Mouse (Mus musculus): ENCODE measurements around the gene Efcab6. TPM values are rescaled to one million over a fixed set of nuclear protein-coding genes. Genes with fewer than 3 reads are reported as not detected.

Gene Efcab6
- polyA plus RNA-seq, 1 experiment, result not detected

DNA sequence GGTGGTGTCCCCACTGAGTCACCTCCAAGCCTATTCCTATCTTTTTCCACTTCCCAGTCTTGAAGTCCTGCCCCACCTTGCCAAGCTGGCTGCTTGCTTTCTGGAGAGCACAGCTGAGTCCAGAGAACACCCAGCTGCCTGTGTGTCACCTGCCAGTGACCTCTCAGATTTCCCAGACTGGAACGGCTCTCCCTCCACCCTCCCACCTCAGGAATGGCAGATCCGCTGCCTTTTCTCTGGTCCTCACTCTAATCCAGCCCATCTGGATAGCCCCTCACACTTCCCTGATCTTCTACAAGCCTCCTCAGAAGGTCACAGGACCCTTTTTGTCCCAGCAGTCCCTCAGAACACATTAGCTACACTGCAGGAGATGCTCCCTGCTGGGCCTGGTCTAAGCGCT is 73.7 kb downstream of the Efcab6 start:
- H3K27me3 ChIP-seq (replicated peaks), result peaks cover 8% of the 10 kb centered on the region
- H3K9me3 ChIP-seq, result peaks cover 12% of the 10 kb centered on the region
- TF ChIP-seq FLI1 (IDR thresholded peaks at IDR 0.05; ENCODE audit: low read length), result no peak
- no peak for TF ChIP-seq GATA1 (IDR thresholded peaks at IDR 0.05; ENCODE audit: borderline replicate concordance, low read length)
- no peaks in the 10 kb centered on the region for H3K4me1 ChIP-seq
- H3K4me3 ChIP-seq (replicated peaks), result no peak overlapping the region
- H3K36me3 ChIP-seq (replicated peaks; ENCODE audit: low read length), result no peaks in the 10 kb centered on the region

DNA sequence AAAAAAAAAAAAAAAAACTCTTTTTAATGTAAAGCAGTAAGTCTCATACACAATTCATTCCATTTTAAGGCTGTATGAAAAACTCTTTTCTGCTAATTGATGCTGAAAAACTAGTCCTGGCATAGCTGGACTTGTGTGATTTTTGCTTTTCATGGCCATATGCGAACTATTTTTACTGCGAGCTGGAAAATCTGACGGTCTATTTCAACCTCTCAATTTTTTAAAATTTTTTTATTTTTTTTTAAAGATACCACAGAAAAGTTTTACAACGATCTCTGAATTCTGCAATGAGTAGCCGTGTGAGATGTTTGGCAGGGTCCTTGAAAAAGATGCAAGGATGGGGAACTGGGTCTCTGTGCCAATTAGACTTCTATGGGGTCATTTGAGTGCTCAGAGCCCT is 75.9 kb downstream of the Efcab6 start:
- Histone ChIP-seq H3K4me3 (replicated peaks) (no peak overlapping the region), H3K27me3 (replicated peaks) (peaks cover 8% of the 10 kb centered on the region), H3K9me3 (peaks cover 12% of the 10 kb centered on the region), H3K36me3 (replicated peaks; ENCODE audit: low read length) (no peaks in the 10 kb centered on the region), H3K4me1 (no peaks in the 10 kb centered on the region)
- TF ChIP-seq FLI1 (IDR thresholded peaks at IDR 0.05; ENCODE audit: low read length) (no peak), GATA1 (IDR thresholded peaks at IDR 0.05; ENCODE audit: borderline replicate concordance, low read length) (no peak)

DNA sequence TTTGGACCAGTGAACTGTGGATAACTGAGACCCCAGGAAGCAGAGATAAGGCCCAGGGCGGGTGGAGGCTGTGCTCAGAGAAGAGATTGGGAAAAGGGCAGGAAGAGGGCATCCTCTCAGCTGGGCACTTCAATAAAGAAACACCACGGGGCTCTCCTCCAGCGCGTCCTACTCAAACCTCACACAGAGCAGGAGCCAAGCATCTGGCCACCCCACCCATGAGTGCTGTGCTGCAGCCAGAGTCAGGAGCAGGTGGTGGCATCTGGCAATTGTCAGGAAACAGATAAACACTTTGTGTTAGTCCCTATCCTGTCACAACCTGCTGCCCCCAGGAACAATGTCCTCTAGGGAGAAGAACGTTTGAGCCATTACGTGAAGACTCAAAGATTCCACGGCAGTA is 77.1 kb downstream of the Efcab6 start:
- TF ChIP-seq GATA1 (IDR thresholded peaks at IDR 0.05; ENCODE audit: borderline replicate concordance, low read length) (no peak), FLI1 (IDR thresholded peaks at IDR 0.05; ENCODE audit: low read length) (no peak)
- peaks cover 7% of the 10 kb centered on the region for H3K27me3 ChIP-seq (replicated peaks)
- no peaks in the 10 kb centered on the region for H3K36me3 ChIP-seq (replicated peaks; ENCODE audit: low read length)
- no peaks in the 10 kb centered on the region for H3K4me1 ChIP-seq
- H3K9me3 ChIP-seq, result peaks cover 7% of the 10 kb centered on the region
- H3K4me3 ChIP-seq (replicated peaks), result no peak overlapping the region

DNA sequence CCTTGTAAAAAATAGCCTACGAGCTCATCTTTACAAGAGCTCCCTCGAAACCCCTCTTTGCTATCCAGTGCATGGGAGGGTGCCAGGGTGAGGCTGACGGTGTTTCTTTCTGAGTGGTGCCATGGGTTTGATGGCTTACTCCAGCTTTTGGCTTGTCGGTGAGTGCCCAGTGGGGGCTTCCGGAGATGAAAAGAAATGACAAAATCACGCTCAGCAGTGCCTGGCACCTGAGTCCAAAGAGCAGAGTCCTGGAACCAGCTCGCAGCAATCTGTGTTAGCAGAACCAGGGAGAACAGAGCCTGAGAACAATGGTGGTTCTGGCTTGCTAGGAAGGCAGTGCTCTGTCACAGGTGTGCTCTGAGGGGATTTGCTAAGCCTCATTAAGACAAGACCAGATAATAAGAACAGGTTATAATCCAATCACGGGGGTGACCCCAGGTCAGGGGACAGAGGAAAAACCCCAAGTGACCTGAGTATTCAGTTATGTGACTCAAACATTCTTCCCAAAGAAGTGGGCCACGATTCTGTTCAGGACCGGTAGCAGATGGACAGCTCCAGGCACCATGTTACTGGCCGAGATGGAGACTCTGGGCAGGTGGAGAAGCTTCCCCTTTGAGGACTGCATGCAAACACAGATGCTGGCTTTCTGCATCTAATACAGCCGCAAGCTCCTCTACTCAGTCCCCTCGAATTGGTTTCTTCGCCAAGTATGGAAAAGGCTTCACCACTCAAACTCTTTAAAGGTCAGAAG is 82.8 kb downstream of the Efcab6 start:
- no peaks in the 10 kb centered on the region for H3K9me3 ChIP-seq
- no peaks in the 10 kb centered on the region for H3K27me3 ChIP-seq (replicated peaks)
- no peak for TF ChIP-seq FLI1 (IDR thresholded peaks at IDR 0.05; ENCODE audit: low read length)
- TF ChIP-seq GATA1 (IDR thresholded peaks at IDR 0.05; ENCODE audit: borderline replicate concordance, low read length), result no peak

DNA sequence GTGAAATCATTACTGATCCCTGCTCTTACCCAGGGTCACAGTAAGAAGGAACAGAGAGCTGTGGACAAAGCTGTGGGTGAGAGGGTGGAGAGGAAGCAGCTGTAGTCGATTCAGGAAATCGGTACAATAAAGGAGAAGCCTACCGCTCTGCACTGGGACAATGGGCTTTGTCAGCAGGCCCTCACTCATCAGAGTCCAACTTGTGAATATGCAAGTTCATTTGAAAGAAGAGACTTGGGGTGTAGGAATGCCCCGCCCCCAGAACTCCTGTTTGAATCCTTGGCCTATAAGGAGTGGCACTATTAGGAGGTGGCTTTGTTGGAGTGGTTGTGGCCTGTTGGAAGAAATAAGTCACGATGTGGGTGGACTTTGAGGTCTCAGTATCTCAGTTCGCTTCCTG is 86.3 kb downstream of the Efcab6 start:
- Histone ChIP-seq H3K36me3 (replicated peaks; ENCODE audit: low read length) (no peaks in the 10 kb centered on the region), H3K4me3 (replicated peaks) (no peak overlapping the region)
- TF ChIP-seq FLI1 (IDR thresholded peaks at IDR 0.05; ENCODE audit: low read length) (no peak), GATA1 (IDR thresholded peaks at IDR 0.05; ENCODE audit: borderline replicate concordance, low read length) (no peak)

More for the DNA sequence above, 82.8 kb downstream of the Efcab6 start:
- Histone ChIP-seq H3K36me3 (replicated peaks; ENCODE audit: low read length) (no peaks in the 10 kb centered on the region), H3K4me1 (no peaks in the 10 kb centered on the region), H3K4me3 (replicated peaks) (no peak overlapping the region)

DNA sequence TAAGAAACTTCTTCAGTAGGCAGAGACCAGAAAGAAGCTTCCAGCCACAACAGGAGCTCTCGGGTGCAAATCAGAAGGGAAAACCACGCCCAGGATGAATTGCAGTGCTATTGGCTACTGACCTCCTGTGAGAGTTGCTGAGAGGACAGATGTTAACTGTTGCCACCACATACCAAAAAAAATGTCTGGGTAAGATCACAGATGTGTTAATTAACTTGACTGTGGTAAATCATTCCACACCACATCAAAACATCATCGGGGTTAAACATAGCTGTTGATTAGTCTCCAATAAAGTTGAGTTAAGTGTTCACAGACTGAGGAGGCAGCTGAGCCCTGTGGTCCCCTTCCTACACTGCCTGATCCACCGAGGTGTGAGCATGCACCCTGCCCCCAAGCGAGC is 88.1 kb downstream of the Efcab6 start:
- TF ChIP-seq FLI1 (IDR thresholded peaks at IDR 0.05; ENCODE audit: low read length) (no peak), GATA1 (IDR thresholded peaks at IDR 0.05; ENCODE audit: borderline replicate concordance, low read length) (no peak)
- H3K9me3 ChIP-seq, result no peaks in the 10 kb centered on the region
- H3K4me3 ChIP-seq (replicated peaks), result no peak overlapping the region
- H3K27me3 ChIP-seq (replicated peaks), result peaks cover 9% of the 10 kb centered on the region
- H3K4me1 ChIP-seq, result no peaks in the 10 kb centered on the region
- H3K36me3 ChIP-seq (replicated peaks; ENCODE audit: low read length), result no peaks in the 10 kb centered on the region

More for the DNA sequence above, 86.3 kb downstream of the Efcab6 start:
- Histone ChIP-seq H3K4me1 (no peaks in the 10 kb centered on the region), H3K27me3 (replicated peaks) (peaks cover 5% of the 10 kb centered on the region), H3K9me3 (no peaks in the 10 kb centered on the region)

DNA sequence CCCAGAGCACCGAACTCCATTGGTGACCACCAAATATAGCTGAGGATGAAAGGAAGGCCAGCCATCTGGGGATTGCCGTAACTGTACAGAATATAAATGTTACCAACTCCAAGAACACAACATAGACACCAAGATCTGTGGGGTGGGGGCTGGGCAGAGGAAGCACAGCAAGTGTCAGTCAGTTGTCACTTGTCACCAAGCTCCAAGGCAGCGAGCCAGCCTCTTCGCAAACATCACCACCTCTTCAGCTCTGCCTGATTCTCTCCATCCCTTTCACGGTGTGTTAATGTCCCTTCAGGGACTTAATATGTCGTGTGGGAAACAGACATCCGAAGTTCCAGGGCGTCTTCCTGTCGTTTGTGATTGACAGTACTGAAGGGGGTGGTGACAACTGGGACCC is 93.0 kb downstream of the Efcab6 start:
- TF ChIP-seq GATA1 (IDR thresholded peaks at IDR 0.05; ENCODE audit: borderline replicate concordance, low read length) (no peak), FLI1 (IDR thresholded peaks at IDR 0.05; ENCODE audit: low read length) (no peak)

DNA sequence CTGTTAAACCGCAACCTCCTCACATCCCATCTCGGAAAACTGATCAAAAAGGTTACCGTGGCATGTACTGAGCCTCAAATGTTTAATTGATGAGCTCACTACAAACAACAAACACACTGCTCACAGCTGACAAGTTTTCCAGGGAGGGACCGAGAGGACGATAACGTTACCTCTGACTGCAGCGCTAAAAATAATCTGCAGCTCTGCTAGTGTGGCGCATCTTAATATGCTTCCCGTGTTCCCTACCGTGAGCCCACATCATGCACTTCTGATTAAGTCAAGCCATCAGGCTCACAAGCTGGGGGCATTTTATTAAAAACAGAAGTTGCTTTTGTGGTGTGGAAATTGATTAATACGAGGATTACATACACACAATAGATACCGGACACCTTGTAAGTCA is 97.4 kb downstream of the Efcab6 start:
- TF ChIP-seq FLI1 (IDR thresholded peaks at IDR 0.05; ENCODE audit: low read length) (no peak), GATA1 (IDR thresholded peaks at IDR 0.05; ENCODE audit: borderline replicate concordance, low read length) (no peak)
- no peaks in the 10 kb centered on the region for H3K36me3 ChIP-seq (replicated peaks; ENCODE audit: low read length)
- H3K4me3 ChIP-seq (replicated peaks), result no peak overlapping the region
- H3K27me3 ChIP-seq (replicated peaks), result peaks cover 17% of the 10 kb centered on the region
- H3K9me3 ChIP-seq, result no peaks in the 10 kb centered on the region
- H3K4me1 ChIP-seq, result peaks cover 10% of the 10 kb centered on the region; the same call in 1 of the 2 replicates

More for the DNA sequence above, 93.0 kb downstream of the Efcab6 start:
- H3K4me3 ChIP-seq (replicated peaks), result no peak overlapping the region
- no peaks in the 10 kb centered on the region for H3K36me3 ChIP-seq (replicated peaks; ENCODE audit: low read length)
- no peaks in the 10 kb centered on the region for H3K9me3 ChIP-seq
- peaks cover 25% of the 10 kb centered on the region for H3K27me3 ChIP-seq (replicated peaks)
- H3K4me1 ChIP-seq, result peaks cover 10% of the 10 kb centered on the region; the same call in 1 of the 2 replicates

DNA sequence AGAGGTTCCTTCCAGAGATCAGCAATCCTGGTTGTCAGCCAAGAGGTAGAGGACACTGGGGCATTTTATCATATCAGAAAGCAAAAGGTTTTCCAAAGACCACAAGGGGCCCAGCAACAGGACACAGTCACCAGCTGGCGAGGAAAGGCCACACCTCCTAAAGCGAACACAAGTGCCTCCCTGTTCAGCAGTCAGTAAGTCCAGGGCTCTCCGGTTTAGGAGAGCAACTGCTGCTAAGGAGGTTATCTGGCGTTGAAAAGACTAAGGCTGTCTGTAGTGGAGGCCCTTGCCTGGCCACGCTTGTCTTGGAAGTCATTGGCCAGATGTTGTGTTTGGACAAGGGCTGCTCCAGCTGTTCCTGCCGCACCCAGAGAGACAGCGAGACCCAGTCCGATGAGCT is 100.1 kb downstream of the Efcab6 start:
- Histone ChIP-seq H3K36me3 (replicated peaks; ENCODE audit: low read length) (no peaks in the 10 kb centered on the region), H3K9me3 (no peaks in the 10 kb centered on the region), H3K4me1 (peaks cover 2% of the 10 kb centered on the region; the same call in 1 of the 2 replicates), H3K27me3 (replicated peaks) (peaks cover 11% of the 10 kb centered on the region), H3K4me3 (replicated peaks) (no peak overlapping the region)
- no peak for TF ChIP-seq GATA1 (IDR thresholded peaks at IDR 0.05; ENCODE audit: borderline replicate concordance, low read length)
- no peak for TF ChIP-seq FLI1 (IDR thresholded peaks at IDR 0.05; ENCODE audit: low read length)

DNA sequence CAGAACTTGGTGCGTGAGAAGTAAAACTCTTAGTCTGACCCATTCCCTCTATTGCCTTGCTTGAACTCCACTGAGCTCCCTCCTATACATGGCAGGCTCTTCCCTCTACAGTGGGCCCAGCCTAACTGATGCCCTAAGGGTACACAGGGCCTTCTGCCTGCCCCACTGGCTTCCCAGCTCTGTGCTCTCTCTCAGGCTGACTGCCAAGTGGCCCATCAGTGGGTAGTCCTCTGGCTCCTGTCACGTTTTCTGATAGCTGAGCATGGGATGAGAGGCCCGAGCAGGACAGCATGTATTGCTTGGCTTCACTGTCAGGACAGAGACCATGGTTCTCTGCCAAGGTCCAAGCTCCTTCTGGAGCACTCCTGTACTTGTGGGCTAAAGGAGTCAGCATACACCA is 106.8 kb downstream of the Efcab6 start:
- Histone ChIP-seq H3K36me3 (replicated peaks; ENCODE audit: low read length) (no peaks in the 10 kb centered on the region), H3K4me3 (replicated peaks) (no peak overlapping the region), H3K27me3 (replicated peaks) (peaks cover 15% of the 10 kb centered on the region), H3K9me3 (no peaks in the 10 kb centered on the region), H3K4me1 (no peaks in the 10 kb centered on the region; the same call in 1 of the 2 replicates)
- TF ChIP-seq FLI1 (IDR thresholded peaks at IDR 0.05; ENCODE audit: low read length) (no peak), GATA1 (IDR thresholded peaks at IDR 0.05; ENCODE audit: borderline replicate concordance, low read length) (no peak)

Measured in megakaryocyte, embryonic 14.5 days (primary cell).